Mouse (Mus musculus) heart, postnatal 0 days (tissue): Measurements from ENCODE around the gene Tmem229b. TPM values are rescaled to one million over a fixed set of nuclear protein-coding genes. Genes with fewer than 3 reads are reported as not detected.

Experiments
- ATAC-seq: fragments of 200-750 bp; cut with Nextera tagmentation; 2 replicates; pipeline ENCODE4 v1.8.0; 2017; ENCODE audit warnings: low read depth, moderate number of reproducible peaks, moderate library complexity; ENCODE audit not compliant: insufficient read depth
- DNase-seq: peaks from one replicate; pipeline ENCODE4 v3.0.0-alpha.2; 2016; ENCODE audit warnings: low spot score
- H3K27ac ChIP-seq: fragments of 300-500 bp; sonication (generic); 2 replicates; pipeline ENCODE4 v1.5.1; 2014; ENCODE audit warnings: low read depth, mild to moderate bottlenecking
- H3K27me3 ChIP-seq: fragments of 300-500 bp; sonication (generic); 2 replicates; pipeline ENCODE4 v1.6.1; 2014; ENCODE audit warnings: low read length, mixed read lengths; ENCODE audit not compliant: control insufficient read depth, insufficient read depth
- H3K36me3 ChIP-seq: fragments of 300-500 bp; sonication (generic); replicated peaks from 2 replicates; pipeline ENCODE4 v1.6.1; 2014; ENCODE audit warnings: low read length, mixed read lengths; ENCODE audit not compliant: control insufficient read depth, insufficient read depth
- H3K4me1 ChIP-seq: fragments of 300-500 bp; sonication (generic); 2 replicates; pipeline ENCODE4 v1.6.1; 2014; ENCODE audit warnings: antibody characterized with exemption; ENCODE audit not compliant: control insufficient read depth, insufficient read depth
- H3K4me2 ChIP-seq: fragments of 300-500 bp; sonication (generic); 2 replicates; pipeline ENCODE4 v1.6.1; 2014; ENCODE audit warnings: low read depth, mild to moderate bottlenecking, low read length, moderate library complexity
- H3K4me3 ChIP-seq: fragments of 300-500 bp; sonication (generic); 2 replicates; pipeline ENCODE4 v1.5.1; 2014; ENCODE audit warnings: low read depth, low read length
- H3K9ac ChIP-seq: fragments of 300-500 bp; sonication (generic); replicated peaks from 2 replicates; pipeline ENCODE4 v1.6.1; 2014; ENCODE audit warnings: low read depth, low read length, mixed read lengths
- H3K9me3 ChIP-seq: fragments of 300-500 bp; sonication (generic); replicated peaks from 2 replicates; pipeline ENCODE4 v1.6.1; 2016; ENCODE audit warnings: low read length; ENCODE audit not compliant: control insufficient read depth
- CTCF ChIP-seq: IDR thresholded peaks from 2 replicates; pipeline ENCODE4 v1.5.1; 2016; ENCODE audit warnings: antibody characterized with exemption, control low read depth, low read depth
- EP300 ChIP-seq: IDR thresholded peaks from 2 replicates; pipeline ENCODE4 v1.6.1; 2016; ENCODE audit warnings: antibody characterized with exemption, low read depth
- WGBS: fragments of 180-500 bp; shearing (Covaris S2); extraction: QIAGEN DNeasy Blood & Tissue Kit; methylation state at CpG from one replicate; pipeline ENCODE4 v1.1.7; 2014; 5-methylcytosine and 5-hydroxymethylcytosine counted together
- polyA plus RNA-seq: library from polyadenylated mRNA; unstranded; fragments of >200 nt; fragmentation: Nextera tagmentation; extraction: Ambion mirVana; gene quantifications from 2 replicates; pipeline ENCODE4 v1.2.1, GENCODE M21; 2015
- total RNA-seq: library from RNA; depleted of rRNA; stranded (reverse); fragments of >200 nt; gene quantifications from 2 replicates; pipeline ENCODE4 v1.2.3, GENCODE M21; 2014; ENCODE audit warnings: low replicate concordance

Tmem229b gene
- total and polyA plus RNA-seq, 2 experiments from 2014 or later, result 1.9 to 4.8 TPM

GRCm38 (mm10) chr12:78980683-78981091 is 26.7 kb downstream of the Tmem229b start:
- no peaks in the 10 kb centered on the region for H3K9me3 ChIP-seq
- no peak overlapping the region for H3K9ac ChIP-seq
- peak overlapping the region; percentile 67 for H3K27ac ChIP-seq
- H3K27me3 ChIP-seq, result no peaks in the 10 kb centered on the region
- TF ChIP-seq CTCF (no peak), EP300 (no peak)
- DNase-seq (peak; percentile 21), ATAC-seq (0 out of 2 replicates have a peak, but pooled peaks have one; percentile 37)
- WGBS, result 61% methylated on average over 5 of the region's 5 CpGs
- H3K4me1 ChIP-seq, result peaks cover 11% of the 10 kb centered on the region
- peak overlapping the region; percentile 26 for H3K4me3 ChIP-seq
- H3K4me2 ChIP-seq, result peak overlapping the region; percentile 48
- H3K36me3 ChIP-seq, result no peaks in the 10 kb centered on the region

GRCm38 (mm10) chr12:78977552-78977951 is 29.9 kb downstream of the Tmem229b start:
- H3K4me1 ChIP-seq, result no peaks in the 10 kb centered on the region
- H3K36me3 ChIP-seq, result no peaks in the 10 kb centered on the region
- DNase-seq (no peak), ATAC-seq (no peak)
- TF ChIP-seq CTCF (no peak), EP300 (no peak)
- 31% methylated on average over 4 of the region's 4 CpGs for WGBS
- H3K9ac ChIP-seq, result no peak overlapping the region
- H3K4me3 ChIP-seq, result no peak overlapping the region
- H3K4me2 ChIP-seq, result no peak overlapping the region
- no peaks in the 10 kb centered on the region for H3K27me3 ChIP-seq
- no peaks in the 10 kb centered on the region for H3K9me3 ChIP-seq
- no peak overlapping the region for H3K27ac ChIP-seq

- no peaks in the 10 kb centered on the region for H3K9me3 ChIP-seq
- ATAC-seq (no peak), DNase-seq (no peak)
- no peak overlapping the region for H3K4me3 ChIP-seq
- TF ChIP-seq CTCF, result no peak
- no peak for TF ChIP-seq EP300
- 50% methylated on average over 4 of the region's 4 CpGs for WGBS
- H3K9ac ChIP-seq, result no peak overlapping the region
- H3K27ac ChIP-seq, result no peak overlapping the region
- H3K27me3 ChIP-seq, result no peaks in the 10 kb centered on the region
- H3K4me1 ChIP-seq, result no peaks in the 10 kb centered on the region
- no peak overlapping the region for H3K4me2 ChIP-seq
- no peaks in the 10 kb centered on the region for H3K36me3 ChIP-seq
Measured at GRCm38 (mm10) chr12:78977078-78977477, 30.3 kb downstream of the Tmem229b start.

GRCm38 (mm10) chr12:78975836-78976235 is 31.6 kb downstream of the Tmem229b start:
- Histone ChIP-seq H3K9ac (no peak overlapping the region), H3K36me3 (no peaks in the 10 kb centered on the region), H3K27me3 (no peaks in the 10 kb centered on the region), H3K27ac (no peak overlapping the region), H3K4me2 (no peak overlapping the region), H3K4me3 (no peak overlapping the region), H3K4me1 (no peaks in the 10 kb centered on the region), H3K9me3 (no peaks in the 10 kb centered on the region)
- ATAC-seq (no peak), DNase-seq (no peak)
- TF ChIP-seq CTCF (no peak), EP300 (no peak)
- 80% methylated on average over 4 of the region's 4 CpGs for WGBS

GRCm38 (mm10) chr12:78974767-78975166 is 32.7 kb downstream of the Tmem229b start:
- no peak overlapping the region for H3K4me3 ChIP-seq
- H3K27me3 ChIP-seq, result no peaks in the 10 kb centered on the region
- H3K9me3 ChIP-seq, result no peaks in the 10 kb centered on the region
- TF ChIP-seq CTCF (no peak), EP300 (no peak)
- no peaks in the 10 kb centered on the region for H3K36me3 ChIP-seq
- no peaks in the 10 kb centered on the region for H3K4me1 ChIP-seq
- no peak overlapping the region for H3K27ac ChIP-seq
- H3K4me2 ChIP-seq, result no peak overlapping the region
- WGBS, result 89% methylated on average over 5 of the region's 5 CpGs
- ATAC-seq, result no peak
- no peak overlapping the region for H3K9ac ChIP-seq
- no peak for DNase-seq

GRCm38 (mm10) chr12:78973779-78974178 is 33.6 kb downstream of the Tmem229b start:
- no peak for TF ChIP-seq EP300
- no peak for TF ChIP-seq CTCF
- ATAC-seq (no peak), DNase-seq (no peak)
- no peaks in the 10 kb centered on the region for H3K9me3 ChIP-seq
- no peak overlapping the region for H3K27ac ChIP-seq
- WGBS, result 76% methylated on average over 2 of the region's 2 CpGs
- no peaks in the 10 kb centered on the region for H3K4me1 ChIP-seq
- no peak overlapping the region for H3K9ac ChIP-seq
- no peak overlapping the region for H3K4me2 ChIP-seq
- no peaks in the 10 kb centered on the region for H3K36me3 ChIP-seq
- H3K27me3 ChIP-seq, result no peaks in the 10 kb centered on the region
- H3K4me3 ChIP-seq, result no peak overlapping the region
